ENCODE assay signal across 12 mouse cellular contexts in the genomic region with DNA sequence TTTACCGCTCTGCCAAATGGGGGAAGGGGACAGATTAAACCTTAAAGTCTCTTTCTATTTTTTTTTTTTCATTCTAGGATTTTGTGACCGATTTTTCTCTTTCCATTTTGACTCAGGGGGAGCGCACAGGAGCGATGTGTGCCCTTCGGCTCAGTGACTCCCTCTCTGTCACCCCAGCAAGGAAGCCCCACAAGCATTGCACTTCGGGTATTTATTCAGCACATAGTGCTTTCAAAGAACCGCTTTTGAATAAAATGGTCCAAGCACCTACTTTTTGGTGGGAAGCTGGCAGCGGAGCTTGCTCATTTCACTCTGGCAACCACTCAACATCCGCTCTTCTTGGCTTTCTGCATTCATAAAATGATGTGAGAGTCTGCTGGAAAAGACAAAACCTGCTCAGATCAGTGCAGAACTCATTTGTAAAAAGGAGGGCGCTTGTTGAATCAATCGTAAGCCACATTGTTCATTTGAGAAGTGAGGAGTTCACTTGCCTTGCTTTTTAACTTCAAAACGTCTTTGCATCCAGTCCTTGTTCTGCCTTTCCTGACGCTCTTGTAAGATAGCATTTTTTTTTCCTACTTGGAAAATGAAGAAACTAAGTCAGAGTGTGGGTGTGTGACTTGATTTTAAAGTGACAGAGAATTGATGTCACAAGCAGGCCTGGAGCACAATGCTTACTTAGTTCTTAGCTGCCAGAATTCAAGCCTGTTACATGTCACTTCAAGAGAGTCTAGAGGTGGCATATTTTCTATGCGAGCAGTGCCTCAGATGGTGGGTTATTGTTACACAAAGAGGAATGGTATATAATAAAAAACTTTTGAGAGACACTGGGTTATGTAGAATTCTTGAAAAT.
DNase-seq lines count a peak whose midpoint lies in the region; TF ChIP-seq lines count a peak whose summit lies in the region.
"Had no signal": no experiment of that assay in that cellular context is flagged by ENCODE, and none has a peak within 500 bp of the region (broad histone marks: within the 10 kb centered on the region; RNA-seq: fewer than 3 reads in every experiment).

No protein-coding gene starts in this region.

- H3K27ac ChIP-seq in limb, embryonic 10.5 days: peak overlapping the region; percentile 48; the same call in 1 of the 2 replicates

- peaks cover 22% of the 10 kb centered on the region for H3K4me1 ChIP-seq in limb, embryonic 10.5 days
- peaks cover 6% of the 10 kb centered on the region; the same call in 1 of the 2 replicates for H3K4me1 ChIP-seq in lung, adult 2 months (ENCODE audit: control insufficient read depth, insufficient read depth, low read length)

- WGBS in limb, embryonic 10.5 days: 87% methylated on average over 14 of the region's 14 CpGs
- WGBS in lung, adult 2 months: 71% methylated on average over 14 of the region's 14 CpGs

- H3K27me3 ChIP-seq in limb, embryonic 10.5 days (ENCODE audit: low read depth, poor library complexity, severe bottlenecking): no peaks in the 10 kb centered on the region

- no peak overlapping the region for H3K4me3 ChIP-seq in limb, embryonic 10.5 days
- no peak overlapping the region for H3K4me3 ChIP-seq in lung, adult 2 months (replicated peaks; ENCODE audit: extremely low read depth, low read depth, low read length)
- H3K4me3 ChIP-seq: myocyte had no signal

- no peaks in the 10 kb centered on the region for H3K36me3 ChIP-seq in limb, embryonic 10.5 days

- intact Hi-C loops in heart, postnatal 36 days (cut with DNase I): no loop called here

- DNase-seq in heart, adult 11 months: peak; percentile 34
- DNase-seq in heart, postnatal 36 days: no peak
- DNase-seq in brain, embryonic 14.5 days (ENCODE audit: low read depth): peak; percentile 81
- DNase-seq in layer of hippocampus, adult 8-10 months (ENCODE audit: low spot score in 2 of 2): peak; percentile 57 to 69
- no peak for DNase-seq in limb, embryonic 10.5 days (ENCODE audit: low spot score)
- no peak for DNase-seq in adrenal gland, adult (ENCODE audit: inconsistent age in 2 of 2, low spot score in 1 of 2)
- DNase-seq in lung, adult 2 months: no peak
- DNase-seq in lung, adult 18-20 months: no peak
- DNase-seq: gastrocnemius, postnatal 36 days; heart, postnatal 4 days; retina, postnatal 1 day had no signal

- TF ChIP-seq POLR2A in brain, embryonic 14.5 days (IDR thresholded peaks at IDR 0.05; ENCODE audit: borderline replicate concordance, extremely low read depth, insufficient read depth, insufficient read length, poor library complexity, severe bottlenecking): no peak
- no peak for TF ChIP-seq POLR2A in lung, adult 2 months (IDR thresholded peaks at IDR 0.05; ENCODE audit: borderline replicate concordance, extremely low read depth, low read depth, low read length)

- no peak for TF ChIP-seq CTCF in brain, embryonic 14.5 days (IDR thresholded peaks at IDR 0.05; ENCODE audit: borderline replicate concordance, extremely low read depth, insufficient read depth, insufficient read length)
- TF ChIP-seq CTCF in lung, adult 2 months (IDR thresholded peaks at IDR 0.05; ENCODE audit: insufficient read depth, low read length): no peak

- H3K9me3 ChIP-seq in limb, embryonic 10.5 days (replicated peaks): no peaks in the 10 kb centered on the region

Comparison
In these comparisons a context has a peak if more than half of its experiments do, and no peak if none do; other contexts are left out.
1. DNase-seq: peak in heart, adult 11 months (single experiment), brain, embryonic 14.5 days (single experiment) and layer of hippocampus, adult 8-10 months (2 of 2); none in heart, postnatal 36 days (0 of 2), limb, embryonic 10.5 days (single experiment), adrenal gland, adult (0 of 2), lung, adult 2 months (single experiment) and lung, adult 18-20 months (0 of 2).